Mouse (Mus musculus) cerebellum, adult 2 months (tissue): ENCODE measurements around the gene Mis18a.

Experiments used
- CTCF ChIP-seq: fragments of 200-500 bp; IDR thresholded peaks from 2 replicates; pipeline ENCODE4 v1.5.1; 2011; ENCODE audit warnings: low read depth, mild to moderate bottlenecking, control low read depth, low read length, moderate library complexity, borderline replicate concordance; ENCODE audit not compliant: insufficient read depth
- POLR2A ChIP-seq: fragments of 200-500 bp; IDR thresholded peaks from 2 replicates; pipeline ENCODE4 v1.6.1; 2011; ENCODE audit warnings: low read length, control low read depth, borderline replicate concordance; ENCODE audit not compliant: insufficient read depth

DNA sequence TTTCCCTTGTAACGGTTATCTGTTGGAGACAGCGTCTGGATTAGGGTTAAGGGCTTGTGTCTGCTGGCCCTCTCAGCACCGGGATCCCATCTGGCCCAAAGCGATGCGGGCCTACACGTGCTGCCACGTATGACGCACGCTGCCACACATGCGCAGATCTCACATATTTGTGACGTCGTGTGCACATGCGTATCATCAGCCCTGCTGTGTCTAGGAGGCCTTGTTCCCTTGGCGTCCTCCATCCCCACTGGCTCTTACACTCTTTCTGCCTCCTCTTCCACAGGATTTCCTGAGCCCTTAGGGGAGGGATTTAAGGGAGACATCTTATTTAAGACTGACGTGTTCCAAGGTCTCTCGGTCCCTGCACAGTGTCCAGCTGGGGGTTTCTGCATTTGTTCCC lies 47.2 kb downstream of the Mis18a start:
- TF ChIP-seq POLR2A (no peak), CTCF (no peak)
